Mouse (Mus musculus) ES-Bruce4 (cell line): ENCODE results near the gene Hist1h2br.

Experiments
- CTCF ChIP-seq: IDR thresholded peaks from one replicate; pipeline ENCODE4 v1.8.1; 2011; ENCODE audit warnings: low read depth, low read length
- EP300 ChIP-seq: IDR thresholded peaks from 2 replicates; pipeline ENCODE4 v1.6.1; 2011; ENCODE audit warnings: low read depth, low read length; ENCODE audit not compliant: insufficient read depth
- POLR2A ChIP-seq: IDR thresholded peaks from one replicate; pipeline ENCODE4 v1.8.1; 2011; ENCODE audit warnings: low read length; ENCODE audit not compliant: insufficient read depth

- TF ChIP-seq CTCF (no peak), EP300 (no peak), POLR2A (no peak)
Observed at GRCm38 (mm10) chr13:21790601-21791283, 42.8 kb upstream of the Hist1h2br start.
